Mouse (Mus musculus): ENCODE measurements around the gene Wdr76. TPM values are rescaled to one million over a fixed set of nuclear protein-coding genes. Genes with fewer than 3 reads are reported as not detected.

Wdr76 gene
- total RNA-seq, 1 experiment from 2014 or later: 36.3 TPM

DNA sequence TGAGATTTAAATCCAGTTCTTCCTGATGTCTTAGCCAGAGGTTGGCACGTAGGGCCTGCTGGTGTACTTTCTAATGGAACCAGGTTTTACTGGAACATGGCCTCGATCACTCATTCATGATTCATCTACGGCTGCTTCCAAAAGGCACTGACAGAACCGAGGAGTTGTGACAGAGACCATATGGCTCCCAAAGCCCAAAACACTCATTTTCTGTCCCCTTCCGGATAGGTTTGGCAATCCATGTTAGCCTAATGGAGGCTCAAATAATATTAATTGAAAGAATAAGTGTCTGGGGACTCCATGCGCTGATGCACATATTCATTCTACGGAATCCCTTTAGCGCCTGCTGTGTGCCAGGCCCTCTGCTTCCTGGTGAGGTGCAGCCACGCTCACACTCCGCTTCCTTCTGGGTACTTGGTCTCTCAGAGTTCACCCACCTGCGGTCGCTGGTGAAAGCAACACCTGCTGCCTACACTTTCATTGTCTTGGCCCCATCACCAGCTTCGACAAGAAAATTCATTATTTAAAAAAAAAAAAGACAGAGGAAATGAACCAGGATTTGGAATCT, 76.4 kb downstream of the Wdr76 start:
- no peak for ATAC-seq (replicated peaks in 1 of 2; ENCODE audit: insufficient read depth in 1 of 2, low FRiP score in 2 of 2, low TSS enrichment in 1 of 2, low read depth in 1 of 2, poor library complexity in 2 of 2, severe bottlenecking in 2 of 2)

DNA sequence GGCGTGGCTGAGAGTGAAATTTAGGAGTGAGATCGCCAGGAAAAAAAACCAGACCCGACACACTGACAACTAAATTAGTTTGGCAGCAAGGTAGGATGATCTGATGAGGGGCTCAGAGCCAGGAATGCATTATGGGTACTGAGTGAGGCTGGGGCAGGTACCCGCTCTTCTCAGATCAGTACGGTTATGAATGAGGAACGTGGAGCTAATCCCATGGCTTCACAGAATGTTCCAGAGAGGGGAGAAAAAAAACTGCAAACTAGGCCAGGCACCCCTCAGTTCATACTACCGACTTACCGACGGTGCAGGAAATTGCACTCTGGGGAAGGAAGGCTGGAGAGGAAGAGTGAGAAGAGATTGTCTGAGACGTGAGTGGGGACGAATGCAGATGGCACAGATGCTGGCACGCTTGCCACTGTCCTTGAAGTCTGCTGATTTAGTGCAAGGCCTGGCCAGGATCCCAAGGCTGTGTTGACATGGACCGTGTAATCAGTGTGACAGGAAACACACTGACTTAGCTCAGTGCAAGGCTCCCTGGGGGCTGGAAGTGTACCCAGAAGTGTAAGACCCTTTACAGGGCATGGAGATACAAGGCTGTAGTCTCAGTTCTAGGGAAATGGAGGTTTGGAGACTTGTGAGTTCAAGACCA, 77.1 kb downstream of the Wdr76 start:
- no peak for ATAC-seq (replicated peaks in 1 of 2; ENCODE audit: insufficient read depth in 1 of 2, low FRiP score in 2 of 2, low TSS enrichment in 1 of 2, low read depth in 1 of 2, poor library complexity in 2 of 2, severe bottlenecking in 2 of 2)

DNA sequence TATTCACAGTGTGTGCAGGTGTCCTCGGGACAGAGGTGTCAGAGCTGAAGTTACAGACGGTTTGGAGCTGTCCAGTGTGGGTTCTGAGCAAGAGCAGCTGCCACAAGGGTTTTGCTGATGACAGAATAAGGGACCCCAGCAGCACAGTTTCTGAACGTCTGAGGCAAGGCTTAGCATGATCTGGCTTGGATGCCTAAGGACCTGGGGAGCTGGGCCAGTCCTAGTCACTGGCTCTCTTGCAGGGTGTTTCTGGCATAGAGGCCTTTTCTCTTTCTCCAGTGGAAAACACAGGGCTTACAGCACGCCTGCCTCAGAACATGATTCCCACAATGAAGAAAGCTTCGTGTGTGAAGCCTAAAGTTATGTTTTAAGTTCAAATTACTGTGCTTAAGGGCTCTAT, 78.2 kb downstream of the Wdr76 start:
- no peak for ATAC-seq (replicated peaks in 1 of 2; ENCODE audit: insufficient read depth in 1 of 2, low FRiP score in 2 of 2, low TSS enrichment in 1 of 2, low read depth in 1 of 2, poor library complexity in 2 of 2, severe bottlenecking in 2 of 2)

DNA sequence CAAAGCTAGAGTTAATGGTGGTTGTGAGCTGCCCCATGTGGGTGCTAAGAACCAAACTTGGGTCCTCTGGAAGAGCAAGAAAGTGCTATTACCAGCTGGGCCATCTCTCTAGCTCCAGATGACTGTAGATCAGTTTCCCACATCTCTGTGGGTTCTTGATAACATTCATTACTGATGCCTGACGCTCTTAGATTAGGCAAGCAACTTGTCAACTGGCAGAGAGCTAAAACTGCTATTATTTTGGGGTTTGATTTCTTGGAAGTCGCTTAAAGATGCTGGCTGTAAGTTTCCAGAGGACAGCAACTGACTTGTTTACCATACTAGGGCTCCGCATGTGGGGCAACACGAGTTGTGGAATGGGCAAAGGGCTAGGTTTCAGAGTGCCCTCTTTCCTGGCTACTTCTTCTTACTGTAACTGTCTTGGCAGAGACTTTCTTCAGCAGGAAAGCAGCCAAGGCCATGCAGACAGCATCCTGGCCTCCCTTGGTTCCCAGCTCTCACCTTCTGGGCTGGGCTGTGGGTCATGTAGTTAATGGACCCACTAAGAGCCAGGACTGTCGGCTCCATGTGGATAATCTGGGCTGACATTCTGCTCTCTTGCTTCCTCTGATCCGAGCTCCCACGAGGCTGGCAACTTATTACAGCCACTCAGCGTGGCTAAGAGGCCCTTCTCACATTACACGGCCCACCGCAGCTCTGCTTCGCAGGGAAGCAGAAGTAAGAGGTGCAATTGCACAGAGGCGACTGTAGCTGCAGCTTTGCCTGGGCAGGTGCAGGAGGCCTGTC, 81.2 kb downstream of the Wdr76 start:
- ATAC-seq (replicated peaks in 1 of 2; ENCODE audit: insufficient read depth in 1 of 2, low FRiP score in 2 of 2, low TSS enrichment in 1 of 2, low read depth in 1 of 2, poor library complexity in 2 of 2, severe bottlenecking in 2 of 2): peak; percentile 57 to 77; a peak in 3 of 4 replicates

DNA sequence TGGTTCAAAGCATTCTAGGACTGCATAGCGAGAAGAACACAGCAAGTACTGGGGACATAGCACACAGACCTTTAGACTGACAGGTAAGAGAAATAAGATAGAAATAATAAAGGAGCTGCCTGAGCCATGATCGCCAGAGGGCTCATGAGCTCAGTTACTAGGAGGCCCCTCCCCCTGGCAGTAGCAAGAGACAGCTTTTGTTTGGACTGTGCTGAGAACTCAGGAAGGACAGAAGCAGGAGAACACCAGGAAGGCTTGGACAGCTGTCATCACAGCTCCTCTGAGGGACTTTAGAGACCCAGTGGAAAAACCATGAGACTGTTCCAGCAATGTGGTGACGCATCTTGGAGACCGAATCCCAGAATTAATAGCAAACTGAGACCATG, 81.8 kb downstream of the Wdr76 start:
- ATAC-seq (replicated peaks in 1 of 2; ENCODE audit: insufficient read depth in 1 of 2, low FRiP score in 2 of 2, low TSS enrichment in 1 of 2, low read depth in 1 of 2, poor library complexity in 2 of 2, severe bottlenecking in 2 of 2): 0 out of 4 replicates have a peak, but pooled peaks of 1 of the 2 experiments have one; percentile 17

DNA sequence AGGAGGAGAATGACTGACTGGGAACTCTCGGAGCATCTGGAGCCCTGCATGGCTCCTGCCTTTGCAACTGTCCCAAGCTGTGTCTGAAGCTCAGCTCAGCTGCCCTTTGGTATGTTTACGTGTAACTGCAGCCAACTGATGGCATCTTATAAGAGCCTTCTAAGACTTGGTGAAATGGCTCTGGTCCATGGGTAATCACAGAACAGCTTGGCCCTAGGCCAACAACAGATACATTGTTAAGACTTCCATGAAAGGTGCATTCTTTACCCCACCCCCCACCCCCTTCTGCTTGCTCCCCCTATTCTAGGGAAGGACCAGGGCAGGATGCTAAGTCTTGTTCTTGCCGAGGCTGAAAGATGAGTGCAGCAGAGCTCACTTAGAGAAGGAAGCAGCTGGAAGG, 87.6 kb downstream of the Wdr76 start:
- no peak for ATAC-seq (replicated peaks in 1 of 2; ENCODE audit: insufficient read depth in 1 of 2, low FRiP score in 2 of 2, low TSS enrichment in 1 of 2, low read depth in 1 of 2, poor library complexity in 2 of 2, severe bottlenecking in 2 of 2)

Other genes with a start within 250 kb of the Wdr76 start
- 61.0 and 71.7 TPM in 2 replicates for gene Trp53bp1, start 235.3 kb upstream of the Wdr76 start, total RNA-seq (2017)
- 0.06 TPM in 1 of 2 replicates, not detected in the other for gene Map1a, start 217.1 kb upstream of the Wdr76 start, total RNA-seq (2017)
- 9.3 and 16.5 TPM in 2 replicates for gene Ppip5k1, start 151.3 kb upstream of the Wdr76 start, total RNA-seq (2017)
- not detected in 2 replicates for gene Ckmt1, start 149.0 kb upstream of the Wdr76 start, total RNA-seq (2017)
- not detected in 2 replicates for gene Strc, start 119.6 kb upstream of the Wdr76 start, total RNA-seq (2017)
- gene Pdia3, start 92.9 kb upstream of the Wdr76 start, total RNA-seq (2017): 212 and 218 TPM in 2 replicates
- 0.60 and 6.3 TPM in 2 replicates for gene Catsper2, start 92.9 kb upstream of the Wdr76 start, total RNA-seq (2017)
- not detected in 2 replicates for gene Ell3, start 62.4 kb upstream of the Wdr76 start, total RNA-seq (2017)
- 210 and 244 TPM in 2 replicates for gene Serf2, start 57.5 kb upstream of the Wdr76 start, total RNA-seq (2017)
- 98.2 and 124 TPM in 2 replicates for gene Hypk, start 53.4 kb upstream of the Wdr76 start, total RNA-seq (2017)
- gene Serinc4, start 49.9 kb upstream of the Wdr76 start, total RNA-seq (2017): 0.88 and 2.0 TPM in 2 replicates
- gene Mfap1b, start 32.7 kb upstream of the Wdr76 start, total RNA-seq (2017): 52.5 and 56.7 TPM in 2 replicates
- gene Mfap1a, start 58 bp upstream of the Wdr76 start, total RNA-seq (2017): 45.4 and 50.7 TPM in 2 replicates